Mouse (Mus musculus) liver, adult 2 months (tissue): ENCODE data around the gene Cacna1h.

Source experiments
- CTCF ChIP-seq: fragments of 200-500 bp; IDR thresholded peaks from 2 replicates; pipeline ENCODE4 v1.5.1; 2011; ENCODE audit warnings: low read depth, low read length, control low read depth
- POLR2A ChIP-seq: fragments of 200-500 bp; IDR thresholded peaks from 2 replicates; pipeline ENCODE4 v1.6.1; 2011; ENCODE audit warnings: low read length, control low read depth; ENCODE audit not compliant: insufficient read depth; ENCODE audit errors: extremely low read depth

- peak; percentile 94 for TF ChIP-seq CTCF
- no peak for TF ChIP-seq POLR2A
Measured at GRCm38 (mm10) chr17:25363726-25364125, 69.9 kb downstream of the Cacna1h start.
